Mouse (Mus musculus): ENCODE results near the gene Rnf144a.

GRCm38 (mm10) chr12:26285460-26285859 is 129.6 kb downstream of the Rnf144a start:
- TF ChIP-seq UBTF (IDR thresholded peaks at IDR 0.05; ENCODE audit: borderline replicate concordance, insufficient read depth, low read depth, low read length) (no peak), CTCF (IDR thresholded peaks at IDR 0.05 in 2 of 3, conservative IDR thresholded peaks at IDR 0.05 in 1 of 3; ENCODE audit: control insufficient read depth in 1 of 3, insufficient read depth in 1 of 3, low read depth in 2 of 3, low read length in 3 of 3, poor library complexity in 1 of 3, severe bottlenecking in 1 of 3) (no peak), CHD1 (IDR thresholded peaks at IDR 0.05; ENCODE audit: low read depth, low read length) (no peak)

Data from MEL (cell line).